ENCODE assay signal across 21 mouse cellular contexts in the genomic region with DNA sequence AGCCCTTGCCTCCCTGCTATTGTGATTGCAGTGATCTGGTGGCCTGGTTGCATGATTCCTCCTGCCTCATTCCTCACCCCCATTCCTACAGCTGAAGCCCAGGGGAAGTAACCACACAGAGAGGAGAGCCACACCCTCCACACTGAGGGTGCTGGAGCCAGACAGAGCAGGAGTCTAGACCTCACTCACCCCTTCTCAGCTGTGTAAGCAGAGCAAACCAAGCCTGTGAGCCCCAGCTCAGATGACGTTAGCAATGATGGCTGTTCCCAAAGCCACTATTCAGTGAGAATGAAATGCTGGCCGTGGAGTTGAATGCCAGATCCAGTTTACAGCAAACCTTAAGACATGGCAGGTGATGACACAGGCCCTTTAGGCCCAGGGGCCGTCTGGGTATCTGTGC.
DNase-seq lines count a peak whose midpoint lies in the region; ATAC-seq lines count a peak whose summit lies in the region.
"Had no signal": no experiment of that assay in that cellular context is flagged by ENCODE, and none has a peak within 500 bp of the region (broad histone marks: within the 10 kb centered on the region; RNA-seq: fewer than 3 reads in every experiment).

No protein-coding gene starts in this region.

- no peak overlapping the region for H3K4me2 ChIP-seq in hindbrain, embryonic 11.5 days (replicated peaks; ENCODE audit: low read depth, low read length)
- no peak overlapping the region for H3K4me2 ChIP-seq in forebrain, embryonic 12.5 days
- no peak overlapping the region for H3K4me2 ChIP-seq in hindbrain, embryonic 12.5 days (replicated peaks)
- no peak overlapping the region for H3K4me2 ChIP-seq in midbrain, embryonic 14.5 days (ENCODE audit: low read length)
- H3K4me2 ChIP-seq: intestine, embryonic 15.5 days; limb, embryonic 13.5 days; liver, embryonic 12.5 days; stomach, embryonic 15.5 days had no signal

- no peaks in the 10 kb centered on the region for H3K9me3 ChIP-seq in hindbrain, embryonic 10.5 days
- no peaks in the 10 kb centered on the region for H3K9me3 ChIP-seq in hindbrain, embryonic 11.5 days (ENCODE audit: control insufficient read depth, low read length)
- no peaks in the 10 kb centered on the region for H3K9me3 ChIP-seq in forebrain, embryonic 12.5 days
- H3K9me3 ChIP-seq in hindbrain, embryonic 12.5 days (replicated peaks), result no peaks in the 10 kb centered on the region
- H3K9me3 ChIP-seq in midbrain, embryonic 14.5 days (ENCODE audit: control insufficient read depth, low read length), result no peaks in the 10 kb centered on the region
- no peaks in the 10 kb centered on the region for H3K9me3 ChIP-seq in limb, embryonic 10.5 days (replicated peaks)
- H3K9me3 ChIP-seq: embryonic facial prominence, embryonic 10.5 days; intestine, embryonic 15.5 days; limb, embryonic 13.5 days; liver, embryonic 12.5 days; stomach, embryonic 15.5 days had no signal

- ATAC-seq in hindbrain, embryonic 11.5 days (ENCODE audit: low FRiP score), result no peak
- ATAC-seq in forebrain, embryonic 12.5 days (ENCODE audit: low FRiP score), result 0 out of 2 replicates have a peak, but pooled peaks have one; percentile 20
- ATAC-seq in hindbrain, embryonic 12.5 days (ENCODE audit: low FRiP score), result no peak
- no peak for ATAC-seq in midbrain, embryonic 14.5 days (ENCODE audit: low FRiP score, low TSS enrichment)
- ATAC-seq: intestine, embryonic 15.5 days; liver, embryonic 12.5 days had no signal

- WGBS in hindbrain, embryonic 10.5 days, result 73% methylated on average over 3 of the region's 3 CpGs
- 73% methylated on average over 3 of the region's 3 CpGs for WGBS in hindbrain, embryonic 11.5 days
- 64% methylated on average over 3 of the region's 3 CpGs for WGBS in forebrain, embryonic 12.5 days
- 56% methylated on average over 3 of the region's 3 CpGs for WGBS in hindbrain, embryonic 12.5 days
- 56% methylated on average over 3 of the region's 3 CpGs for WGBS in midbrain, embryonic 14.5 days
- WGBS in limb, embryonic 10.5 days, result 72% methylated on average over 3 of the region's 3 CpGs

- DNase-seq in hindbrain, embryonic 10.5 days (ENCODE audit: low spot score), result no peak
- no peak for DNase-seq in hindbrain, embryonic 11.5 days (ENCODE audit: low spot score)
- no peak for DNase-seq in midbrain, embryonic 14.5 days
- DNase-seq in right cerebral cortex, adult 18-20 months, result no peak
- DNase-seq in adrenal gland, adult 18-20 months (ENCODE audit: low spot score in 2 of 2), result no peak
- no peak for DNase-seq in limb, embryonic 10.5 days (ENCODE audit: low spot score)
- DNase-seq: cerebellum, adult 11-12 months; heart, postnatal 4 days; kidney, adult 9 months; kidney, postnatal 14 days; lung, adult 18-20 months; lung, postnatal 14 days; thymus, postnatal 4 days had no signal

- H3K9ac ChIP-seq in hindbrain, embryonic 11.5 days (ENCODE audit: low read depth, low read length), result no peak overlapping the region
- H3K9ac ChIP-seq in forebrain, embryonic 12.5 days, result no peak overlapping the region
- H3K9ac ChIP-seq in hindbrain, embryonic 12.5 days, result no peak overlapping the region
- no peak overlapping the region for H3K9ac ChIP-seq in midbrain, embryonic 14.5 days (replicated peaks; ENCODE audit: low read length)
- H3K9ac ChIP-seq: intestine, embryonic 15.5 days; limb, embryonic 13.5 days; liver, embryonic 12.5 days; stomach, embryonic 15.5 days had no signal

- H3K27me3 ChIP-seq in hindbrain, embryonic 10.5 days (ENCODE audit: insufficient read depth, poor library complexity, severe bottlenecking), result 0 out of 2 replicates have a peak, but pooled peaks cover 3% of the 10 kb centered on the region
- no peaks in the 10 kb centered on the region for H3K27me3 ChIP-seq in hindbrain, embryonic 11.5 days (ENCODE audit: control insufficient read depth, insufficient read depth, low read length)
- no peaks in the 10 kb centered on the region; the same call in 1 of the 2 replicates for H3K27me3 ChIP-seq in forebrain, embryonic 12.5 days
- no peaks in the 10 kb centered on the region for H3K27me3 ChIP-seq in hindbrain, embryonic 12.5 days
- no peaks in the 10 kb centered on the region for H3K27me3 ChIP-seq in midbrain, embryonic 14.5 days (ENCODE audit: control insufficient read depth, insufficient read depth, low read length)
- H3K27me3 ChIP-seq in limb, embryonic 10.5 days (ENCODE audit: low read depth, poor library complexity, severe bottlenecking), result peaks cover 5% of the 10 kb centered on the region; the same call in 1 of the 2 replicates
- H3K27me3 ChIP-seq: intestine, embryonic 15.5 days; limb, embryonic 13.5 days; stomach, embryonic 15.5 days had no signal

- peak overlapping the region; percentile 40 for H3K27ac ChIP-seq in hindbrain, embryonic 10.5 days
- H3K27ac ChIP-seq in hindbrain, embryonic 11.5 days (ENCODE audit: low read depth, low read length), result no peak overlapping the region
- H3K27ac ChIP-seq in forebrain, embryonic 12.5 days, result peak overlapping the region; percentile 59; the same call in 1 of the 2 replicates
- H3K27ac ChIP-seq in hindbrain, embryonic 12.5 days, result peak overlapping the region; percentile 70
- H3K27ac ChIP-seq in midbrain, embryonic 14.5 days (replicated peaks; ENCODE audit: low read depth, low read length), result peak overlapping the region; percentile 55; the same call in 1 of the 2 replicates
- no peak overlapping the region for H3K27ac ChIP-seq in limb, embryonic 10.5 days
- H3K27ac ChIP-seq: embryonic facial prominence, embryonic 10.5 days; gastrocnemius, adult 2 months; intestine, embryonic 15.5 days; limb, embryonic 13.5 days; liver, embryonic 12.5 days; stomach, embryonic 15.5 days had no signal

- H3K36me3 ChIP-seq in hindbrain, embryonic 10.5 days, result no peaks in the 10 kb centered on the region
- no peaks in the 10 kb centered on the region for H3K36me3 ChIP-seq in hindbrain, embryonic 11.5 days (ENCODE audit: control insufficient read depth, insufficient read depth, low read length)
- H3K36me3 ChIP-seq in forebrain, embryonic 12.5 days (replicated peaks), result no peaks in the 10 kb centered on the region
- no peaks in the 10 kb centered on the region for H3K36me3 ChIP-seq in hindbrain, embryonic 12.5 days
- H3K36me3 ChIP-seq in midbrain, embryonic 14.5 days (ENCODE audit: control insufficient read depth, insufficient read depth, low read length), result no peaks in the 10 kb centered on the region
- H3K36me3 ChIP-seq in limb, embryonic 10.5 days, result no peaks in the 10 kb centered on the region
- H3K36me3 ChIP-seq: embryonic facial prominence, embryonic 10.5 days; intestine, embryonic 15.5 days; limb, embryonic 13.5 days; liver, embryonic 12.5 days; stomach, embryonic 15.5 days had no signal

- H3K4me3 ChIP-seq in hindbrain, embryonic 10.5 days, result no peak overlapping the region
- H3K4me3 ChIP-seq in hindbrain, embryonic 11.5 days (ENCODE audit: low read depth, low read length), result no peak overlapping the region
- H3K4me3 ChIP-seq in forebrain, embryonic 12.5 days (replicated peaks), result no peak overlapping the region
- H3K4me3 ChIP-seq in hindbrain, embryonic 12.5 days, result no peak overlapping the region
- H3K4me3 ChIP-seq in midbrain, embryonic 14.5 days (replicated peaks; ENCODE audit: low read depth, low read length), result no peak overlapping the region
- no peak overlapping the region for H3K4me3 ChIP-seq in limb, embryonic 10.5 days
- H3K4me3 ChIP-seq: embryonic facial prominence, embryonic 10.5 days; gastrocnemius, adult 2 months; intestine, embryonic 15.5 days; limb, embryonic 13.5 days; liver, embryonic 12.5 days; stomach, embryonic 15.5 days had no signal

- H3K4me1 ChIP-seq in hindbrain, embryonic 10.5 days (replicated peaks), result peaks cover 37% of the 10 kb centered on the region
- H3K4me1 ChIP-seq in hindbrain, embryonic 11.5 days (replicated peaks; ENCODE audit: control insufficient read depth, insufficient read depth, low read length), result no peaks in the 10 kb centered on the region; the same call in 1 of the 2 replicates
- peaks cover 14% of the 10 kb centered on the region for H3K4me1 ChIP-seq in forebrain, embryonic 12.5 days
- H3K4me1 ChIP-seq in hindbrain, embryonic 12.5 days, result peaks cover 22% of the 10 kb centered on the region
- 0 out of 2 replicates have a peak, but pooled peaks cover 6% of the 10 kb centered on the region for H3K4me1 ChIP-seq in midbrain, embryonic 14.5 days (ENCODE audit: control insufficient read depth, insufficient read depth, low read length)
- no peaks in the 10 kb centered on the region for H3K4me1 ChIP-seq in limb, embryonic 10.5 days
- H3K4me1 ChIP-seq: intestine, embryonic 15.5 days; limb, embryonic 13.5 days; liver, embryonic 12.5 days; stomach, embryonic 15.5 days had no signal

Comparison
In these comparisons a context has a peak if more than half of its experiments do, and no peak if none do; other contexts are left out.
1. H3K27ac ChIP-seq: peak in hindbrain, embryonic 10.5 days (single experiment), forebrain, embryonic 12.5 days (single experiment), hindbrain, embryonic 12.5 days (single experiment) and midbrain, embryonic 14.5 days (single experiment); none in hindbrain, embryonic 11.5 days (single experiment) and limb, embryonic 10.5 days (single experiment).